Mouse (Mus musculus) lung, postnatal 0 days (tissue): ENCODE data around the gene Cflar.

Experiments used
- CTCF ChIP-seq: IDR thresholded peaks from 2 replicates; pipeline ENCODE4 v1.5.1; 2016; ENCODE audit warnings: antibody characterized with exemption, mild to moderate bottlenecking
- EP300 ChIP-seq: IDR thresholded peaks from 2 replicates; pipeline ENCODE4 v1.6.1; 2016; ENCODE audit warnings: antibody characterized with exemption, mild to moderate bottlenecking, control low read depth

- TF ChIP-seq EP300 (no peak), CTCF (no peak)
These were observed 66.3 kb downstream of the Cflar start for GRCm38 (mm10) chr1:58777583-58777982.
